Mouse (Mus musculus) E14TG2a.4 (cell line): Measurements from ENCODE around the gene Aifm2.

Experiments
- H3K27me3 ChIP-seq: 2 replicates; pipeline ENCODE4 v1.6.1; 2014; ENCODE audit warnings: low read length, control low read depth; ENCODE audit not compliant: insufficient read depth
- H3K36me3 ChIP-seq: 2 replicates; pipeline ENCODE4 v1.6.1; 2014; ENCODE audit warnings: low read length, control low read depth; ENCODE audit not compliant: insufficient read depth
- H3K4me1 ChIP-seq: replicated peaks from 2 replicates; pipeline ENCODE4 v1.6.1; 2014; ENCODE audit warnings: low read depth, low read length, control low read depth
- H3K4me3 ChIP-seq: replicated peaks from 2 replicates; pipeline ENCODE4 v1.5.1; 2014; ENCODE audit warnings: mild to moderate bottlenecking, low read length
- H3K9me3 ChIP-seq: 2 replicates; pipeline ENCODE4 v1.6.1; 2014; ENCODE audit warnings: low read length, control low read depth
- CTCF ChIP-seq: conservative IDR thresholded peaks from 2 replicates; pipeline ENCODE4 v1.5.1; 2014; ENCODE audit warnings: low read length
- NANOG ChIP-seq: IDR thresholded peaks from 2 replicates; pipeline ENCODE4 v1.6.1; 2014; ENCODE audit warnings: borderline replicate concordance, low read length, mixed read lengths
- POU5F1 ChIP-seq: IDR thresholded peaks from 2 replicates; pipeline ENCODE4 v1.6.1; 2014; ENCODE audit warnings: low read length, borderline replicate concordance

Aifm2 gene

DNA sequence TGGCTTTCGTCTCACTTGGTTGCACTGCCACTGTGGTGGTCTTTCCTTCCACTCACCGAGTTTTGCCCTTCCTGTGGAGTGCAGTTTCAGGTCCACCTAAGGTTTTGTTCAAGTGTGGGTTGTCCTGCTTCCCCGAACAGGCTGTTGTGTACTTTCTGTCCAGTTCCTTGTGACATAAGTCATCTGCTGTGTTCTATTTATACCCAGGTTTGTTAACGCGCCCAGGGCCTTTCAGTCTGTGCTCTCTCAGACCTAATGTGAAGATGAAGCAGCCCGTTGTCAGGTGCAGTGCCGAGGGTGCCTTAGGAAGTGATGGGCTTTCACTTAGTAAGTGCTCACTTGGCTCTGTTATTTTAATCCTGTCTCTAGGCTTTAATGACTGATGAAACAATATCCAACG lies 25.7 kb upstream of the Aifm2 start:
- H3K4me3 ChIP-seq = no peak overlapping the region
- H3K4me1 ChIP-seq = no peaks in the 10 kb centered on the region
- peaks cover 93% of the 10 kb centered on the region for H3K36me3 ChIP-seq
- H3K27me3 ChIP-seq = no peaks in the 10 kb centered on the region
- H3K9me3 ChIP-seq = no peaks in the 10 kb centered on the region
- no peak for TF ChIP-seq NANOG
- TF ChIP-seq POU5F1 = no peak
- no peak for TF ChIP-seq CTCF

DNA sequence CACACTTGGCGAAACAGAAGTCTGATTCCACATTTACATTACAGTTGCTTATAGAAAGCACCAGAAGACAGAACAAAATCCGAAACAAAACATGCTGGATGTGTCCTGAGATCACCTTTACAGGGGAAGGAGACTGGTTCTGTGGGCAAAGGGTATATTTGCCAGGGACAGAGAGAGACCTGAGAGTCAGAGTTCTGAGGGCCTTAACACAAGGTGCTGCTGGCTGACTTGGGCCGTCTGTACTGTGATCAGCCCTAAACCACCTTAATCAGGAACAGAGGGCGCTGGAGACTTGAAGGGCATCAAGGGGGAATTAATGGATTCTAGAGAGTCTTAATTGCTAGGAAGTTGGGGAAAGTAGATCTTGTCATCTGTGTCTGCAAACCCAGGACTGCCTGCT lies 21.5 kb upstream of the Aifm2 start:
- H3K4me1 ChIP-seq = peaks cover 22% of the 10 kb centered on the region
- H3K9me3 ChIP-seq = no peaks in the 10 kb centered on the region
- H3K36me3 ChIP-seq = peaks cover 72% of the 10 kb centered on the region

DNA sequence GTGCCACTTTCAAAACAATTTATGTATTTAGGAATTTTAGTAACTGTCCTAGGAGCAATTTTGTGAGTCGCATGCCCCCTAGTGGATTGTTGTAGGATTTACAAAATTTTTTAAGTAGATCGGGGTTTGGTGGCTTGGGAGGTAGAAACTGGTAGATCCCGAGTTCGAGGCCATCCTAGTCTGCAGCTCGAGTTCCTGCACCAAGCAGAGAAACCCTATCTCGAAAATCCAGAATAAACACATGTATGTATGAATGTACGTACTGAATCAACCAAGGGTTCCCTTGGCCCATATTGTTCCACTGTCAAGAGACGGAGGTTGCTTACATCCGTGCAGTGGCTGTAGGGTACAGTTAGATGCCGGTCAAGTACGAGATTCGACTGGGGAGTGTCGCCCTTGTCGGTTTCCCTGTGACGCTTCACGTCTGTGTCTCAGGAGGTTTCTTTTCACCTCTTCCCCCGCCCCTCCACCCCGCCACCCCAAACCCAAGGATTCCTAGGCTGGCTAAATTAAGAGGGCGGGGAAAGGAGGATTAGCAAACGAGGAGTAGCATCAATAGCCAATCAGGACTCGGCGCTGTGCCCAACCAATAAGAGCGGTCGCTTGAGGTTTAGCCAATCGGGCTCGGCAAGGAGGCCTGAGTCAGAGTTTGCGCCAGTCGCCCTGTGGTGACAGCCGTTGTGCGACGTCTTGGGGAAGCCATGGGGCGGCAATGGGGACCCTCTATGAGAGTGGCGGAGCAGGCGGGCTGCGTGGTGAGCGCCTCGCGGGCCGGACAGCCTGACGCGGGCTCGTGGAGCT lies 20.0 kb upstream of the Aifm2 start, which contains the start of gene Tysnd1:
Tysnd1 (plus strand) TSS at position 645 of the 801 bp plus-strand sequence.
- TF ChIP-seq POU5F1 (no peak), CTCF (peak; percentile 44)
- Histone ChIP-seq H3K36me3 (peaks cover 64% of the 10 kb centered on the region), H3K27me3 (peaks cover 6% of the 10 kb centered on the region), H3K4me3 (peak within 1 kb of the TSS; percentile 98), H3K4me1 (peaks cover 34% of the 10 kb centered on the region), H3K9me3 (no peaks in the 10 kb centered on the region)

More for the DNA sequence above, 21.5 kb upstream of the Aifm2 start:
- H3K4me3 ChIP-seq = no peak overlapping the region
- peaks cover 6% of the 10 kb centered on the region for H3K27me3 ChIP-seq
- TF ChIP-seq CTCF = no peak
- TF ChIP-seq NANOG = no peak
- no peak for TF ChIP-seq POU5F1

DNA sequence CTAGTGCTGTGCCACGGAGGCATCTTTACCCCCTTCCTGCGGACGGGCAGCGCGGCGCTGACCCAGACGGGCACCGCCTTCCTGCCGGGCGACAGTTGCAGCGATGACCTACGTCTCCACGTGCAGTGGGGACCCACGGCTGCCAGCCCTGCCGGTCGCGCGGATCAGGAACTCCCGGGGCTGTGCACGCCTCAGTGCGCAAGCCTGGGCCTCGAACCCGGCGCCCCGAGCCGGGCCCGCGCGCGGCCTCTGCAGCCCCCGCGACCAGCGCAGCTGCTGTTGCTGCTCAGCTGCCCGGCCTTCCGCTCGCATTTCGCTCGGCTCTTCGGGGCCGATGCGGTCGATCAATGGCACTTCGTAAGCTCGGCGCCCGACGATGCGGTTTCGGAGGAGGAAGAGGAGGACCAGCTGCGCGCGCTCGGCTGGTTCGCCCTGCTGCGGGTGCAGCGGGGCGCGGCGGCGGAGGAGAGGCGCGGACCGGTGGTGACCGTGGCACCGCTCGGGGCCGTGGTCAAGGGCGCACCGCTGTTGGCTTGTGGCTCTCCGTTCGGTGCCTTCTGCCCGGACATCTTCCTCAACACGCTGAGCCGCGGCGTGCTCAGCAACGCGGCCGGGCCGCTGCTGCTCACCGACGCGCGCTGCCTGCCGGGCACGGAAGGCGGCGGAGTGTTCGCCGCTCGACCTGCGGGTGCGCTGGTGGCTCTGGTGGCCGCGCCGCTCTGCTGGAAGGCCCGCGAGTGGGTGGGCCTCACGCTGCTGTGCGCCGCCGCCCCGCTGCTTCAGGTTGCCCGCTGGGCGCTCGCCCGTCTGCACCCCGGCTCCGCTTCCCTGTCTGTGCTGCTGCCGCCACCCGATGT lies 19.1 kb upstream of the Aifm2 start:
- TF ChIP-seq POU5F1 = no peak
- no peak for TF ChIP-seq NANOG
- no peak for TF ChIP-seq CTCF
- Histone ChIP-seq H3K27me3 (peaks cover 6% of the 10 kb centered on the region), H3K9me3 (no peaks in the 10 kb centered on the region), H3K4me3 (peak overlapping the region; percentile 98), H3K4me1 (peaks cover 34% of the 10 kb centered on the region), H3K36me3 (peaks cover 58% of the 10 kb centered on the region)

DNA sequence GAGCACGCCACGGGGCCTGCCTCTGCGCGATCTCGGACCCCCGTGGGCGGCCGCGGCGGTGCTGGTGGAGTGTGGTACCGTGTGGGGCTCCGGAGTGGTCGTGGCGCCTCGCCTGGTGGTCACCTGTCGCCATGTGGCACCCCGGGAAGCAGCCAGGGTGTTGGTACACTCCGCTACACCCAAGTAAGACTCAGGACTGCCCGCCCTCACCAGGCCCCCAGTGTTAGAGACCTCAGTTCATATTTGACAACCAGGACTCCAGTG lies 18.6 kb upstream of the Aifm2 start:
- H3K27me3 ChIP-seq = peaks cover 6% of the 10 kb centered on the region
- peak overlapping the region; percentile 98 for H3K4me3 ChIP-seq
- H3K4me1 ChIP-seq = peaks cover 34% of the 10 kb centered on the region
- peaks cover 58% of the 10 kb centered on the region for H3K36me3 ChIP-seq
- no peak for TF ChIP-seq CTCF
- TF ChIP-seq NANOG = no peak
- TF ChIP-seq POU5F1 = no peak
- H3K9me3 ChIP-seq = no peaks in the 10 kb centered on the region

DNA sequence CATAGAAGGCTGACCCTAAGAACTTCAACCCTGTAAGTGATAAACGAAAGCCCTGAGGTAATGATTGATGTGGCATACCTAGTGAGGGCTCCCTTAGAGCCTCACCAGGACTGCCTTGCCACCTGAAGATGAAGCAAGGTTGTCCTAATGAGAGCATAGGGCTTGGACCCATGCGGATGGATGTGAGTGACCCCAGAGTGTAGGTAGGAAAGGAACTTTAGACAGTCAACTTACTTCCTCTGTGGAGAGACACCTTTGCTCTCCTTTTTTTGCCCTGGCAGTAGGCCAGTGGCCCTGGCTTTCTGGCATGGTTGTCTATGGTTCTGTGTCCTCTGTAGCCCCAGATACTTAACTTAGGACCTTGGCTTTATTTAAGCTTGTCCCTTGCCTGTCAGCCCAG lies 18.0 kb upstream of the Aifm2 start:
- Histone ChIP-seq H3K4me1 (peaks cover 38% of the 10 kb centered on the region), H3K36me3 (peaks cover 58% of the 10 kb centered on the region), H3K4me3 (peak overlapping the region; percentile 98), H3K9me3 (no peaks in the 10 kb centered on the region), H3K27me3 (peaks cover 6% of the 10 kb centered on the region)
- no peak for TF ChIP-seq CTCF
- TF ChIP-seq POU5F1 = no peak
- no peak for TF ChIP-seq NANOG

DNA sequence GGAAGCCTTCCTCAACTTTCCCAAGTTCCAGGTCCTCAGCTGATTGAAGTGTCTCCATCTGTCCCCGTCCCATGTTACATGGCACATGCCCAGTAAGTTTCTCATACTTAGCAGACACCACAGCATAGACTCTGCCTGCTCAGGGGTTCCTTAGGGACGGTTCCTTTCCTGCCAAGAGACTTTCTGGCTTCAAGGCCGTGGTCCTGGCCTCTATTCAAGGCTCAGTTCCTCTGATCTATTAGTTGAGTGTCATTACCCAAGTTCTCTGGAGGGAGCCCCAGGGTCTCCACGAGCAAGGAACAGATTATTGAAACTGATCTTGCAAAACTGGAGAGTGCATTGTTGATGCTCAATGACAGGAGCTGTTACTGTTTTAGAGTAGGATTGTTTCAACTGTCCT lies 10.4 kb upstream of the Aifm2 start:
- H3K4me1 ChIP-seq = peaks cover 12% of the 10 kb centered on the region

More for the DNA sequence above, 10.4 kb upstream of the Aifm2 start:
- H3K9me3 ChIP-seq = no peaks in the 10 kb centered on the region
- no peak overlapping the region for H3K4me3 ChIP-seq
- H3K27me3 ChIP-seq = no peaks in the 10 kb centered on the region
- peaks cover 34% of the 10 kb centered on the region for H3K36me3 ChIP-seq
- no peak for TF ChIP-seq NANOG
- no peak for TF ChIP-seq CTCF
- TF ChIP-seq POU5F1 = no peak
